Mouse (Mus musculus) lung, embryonic 14.5 days (tissue): Measurements from ENCODE around the gene Slc24a3. TPM values are rescaled to one million over a fixed set of nuclear protein-coding genes. Genes with fewer than 3 reads are reported as not detected.
A peak's percentile ranks its signal among the peaks of the same experiment; 100 is the strongest.

ENCODE experiments used
- ATAC-seq: fragments of 200-750 bp; cut with Nextera tagmentation; 2 replicates; pipeline ENCODE4 v1.8.0; 2017; ENCODE audit warnings: mild to moderate bottlenecking, moderate TSS enrichment, moderate library complexity; ENCODE audit not compliant: insufficient read depth
- DNase-seq: peaks from one replicate; pipeline ENCODE4 v3.0.0-alpha.2; 2015
- H3K27ac ChIP-seq: fragments of 300-500 bp; sonication (generic); 2 replicates; pipeline ENCODE4 v1.5.1; 2014; ENCODE audit warnings: low read depth, mild to moderate bottlenecking, moderate library complexity
- H3K27me3 ChIP-seq: fragments of 300-500 bp; sonication (generic); 2 replicates; pipeline ENCODE4 v1.6.1; 2014; ENCODE audit warnings: low read length, control low read depth; ENCODE audit not compliant: insufficient read depth
- H3K36me3 ChIP-seq: fragments of 300-500 bp; sonication (generic); 2 replicates; pipeline ENCODE4 v1.6.1; 2014; ENCODE audit warnings: control low read depth; ENCODE audit not compliant: insufficient read depth
- H3K4me1 ChIP-seq: fragments of 300-500 bp; sonication (generic); 2 replicates; pipeline ENCODE4 v1.6.1; 2014; ENCODE audit warnings: antibody characterized with exemption, control low read depth; ENCODE audit not compliant: insufficient read depth
- H3K4me2 ChIP-seq: fragments of 300-500 bp; sonication (generic); 2 replicates; pipeline ENCODE4 v1.6.1; 2014; ENCODE audit warnings: mild to moderate bottlenecking
- H3K4me3 ChIP-seq: fragments of 300-500 bp; sonication (generic); 2 replicates; pipeline ENCODE4 v1.5.1; 2014; ENCODE audit warnings: low read depth, low read length
- H3K9ac ChIP-seq: fragments of 300-500 bp; sonication (generic); 2 replicates; pipeline ENCODE4 v1.6.1; 2014
- H3K9me3 ChIP-seq: fragments of 300-500 bp; sonication (generic); 2 replicates; pipeline ENCODE4 v1.6.1; 2016; ENCODE audit warnings: low read depth, low read length, control low read depth
- CTCF ChIP-seq: IDR thresholded peaks from 2 replicates; pipeline ENCODE4 v1.5.1; 2016; ENCODE audit warnings: antibody characterized with exemption, low read depth
- WGBS: fragments of 180-500 bp; shearing (Covaris S2); extraction: QIAGEN DNeasy Blood & Tissue Kit; methylation state at CpG from one replicate; pipeline ENCODE4 v1.1.7; 2014; 5-methylcytosine and 5-hydroxymethylcytosine counted together
- polyA plus RNA-seq: library from polyadenylated mRNA; unstranded; fragments of >200 nt; fragmentation: Nextera tagmentation; extraction: Ambion mirVana; gene quantifications from 2 replicates; pipeline ENCODE4 v1.2.1, GENCODE M21; 2014

Gene Slc24a3
- polyA plus RNA-seq, 1 experiment from 2014 or later, result 4.3 TPM

DNA sequence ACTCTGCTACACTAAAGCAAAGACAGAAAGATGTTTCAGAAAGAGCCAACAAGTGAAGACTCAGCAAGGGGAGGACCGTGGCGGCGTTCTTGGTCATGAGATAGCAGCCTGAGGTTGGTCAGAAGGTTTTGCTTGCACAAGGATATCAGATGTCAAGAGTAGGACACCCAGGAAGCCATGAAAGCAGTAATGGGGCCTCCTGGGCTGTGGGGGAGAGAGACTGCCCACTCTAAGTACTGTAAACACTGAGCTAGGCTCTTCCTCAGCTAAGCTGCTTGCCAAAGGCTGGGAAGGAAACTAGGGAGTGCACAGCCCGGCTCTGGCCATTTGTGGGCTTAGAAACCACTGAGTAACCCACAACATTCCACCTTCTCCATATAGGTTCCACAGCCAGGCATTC lies 348.4 kb downstream of the Slc24a3 start:
- WGBS, result 49% methylated on average over 4 of the region's 4 CpGs
- TF ChIP-seq CTCF, result no peak
- H3K27ac ChIP-seq, result no peak overlapping the region

GRCm38 (mm10) chr2:145517346-145517745 lies 349.8 kb downstream of the Slc24a3 start:
- whole genome bisulfite sequencing, result 45% methylated on average over 9 of the region's 9 CpGs
- peak; percentile 94 for TF ChIP-seq CTCF
- H3K4me2 ChIP-seq, result no peak overlapping the region

More for the DNA sequence above, 348.4 kb downstream of the Slc24a3 start:
- ATAC-seq (no peak), DNase-seq (no peak)
- no peak overlapping the region for H3K4me2 ChIP-seq
- H3K4me3 ChIP-seq, result no peak overlapping the region
- H3K9ac ChIP-seq, result no peak overlapping the region
- H3K27me3 ChIP-seq, result no peaks in the 10 kb centered on the region
- H3K9me3 ChIP-seq, result no peaks in the 10 kb centered on the region
- H3K4me1 ChIP-seq, result no peaks in the 10 kb centered on the region
- no peaks in the 10 kb centered on the region for H3K36me3 ChIP-seq

DNA sequence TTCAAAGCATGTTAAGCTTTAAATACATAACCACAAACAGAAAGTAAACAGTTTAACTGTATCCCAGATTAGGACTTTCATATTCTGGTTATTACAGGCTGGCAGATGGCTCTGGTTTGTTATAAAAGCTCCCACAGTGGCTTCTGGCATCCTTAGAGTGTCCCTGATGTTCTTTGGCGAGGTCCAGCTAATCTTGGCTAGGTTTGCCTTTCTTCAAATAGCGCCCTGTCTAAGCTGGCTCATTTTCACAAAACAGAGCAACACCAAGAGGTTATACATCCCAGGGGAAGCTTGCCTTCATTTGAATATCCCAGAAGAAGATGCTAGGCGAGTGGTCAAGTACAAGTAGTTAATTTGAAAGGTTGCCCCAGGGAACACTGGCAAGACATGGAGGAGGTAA lies 354.5 kb downstream of the Slc24a3 start:
- no peak for TF ChIP-seq CTCF
- WGBS, result 47% methylated on average over 3 of the region's 3 CpGs
- Histone ChIP-seq H3K4me1 (no peaks in the 10 kb centered on the region), H3K27me3 (no peaks in the 10 kb centered on the region), H3K27ac (no peak overlapping the region), H3K9me3 (no peaks in the 10 kb centered on the region), H3K4me2 (no peak overlapping the region), H3K36me3 (no peaks in the 10 kb centered on the region), H3K9ac (no peak overlapping the region), H3K4me3 (no peak overlapping the region)
- ATAC-seq, result no peak
- DNase-seq, result peak; percentile 66

More at GRCm38 (mm10) chr2:145517346-145517745, 349.8 kb downstream of the Slc24a3 start:
- ATAC-seq (peak; percentile 70; the same call in 1 of the 2 replicates), DNase-seq (peak; percentile 83)
- Histone ChIP-seq H3K36me3 (no peaks in the 10 kb centered on the region), H3K4me1 (no peaks in the 10 kb centered on the region), H3K27me3 (no peaks in the 10 kb centered on the region), H3K4me3 (no peak overlapping the region), H3K9ac (no peak overlapping the region), H3K27ac (no peak overlapping the region), H3K9me3 (no peaks in the 10 kb centered on the region)

DNA sequence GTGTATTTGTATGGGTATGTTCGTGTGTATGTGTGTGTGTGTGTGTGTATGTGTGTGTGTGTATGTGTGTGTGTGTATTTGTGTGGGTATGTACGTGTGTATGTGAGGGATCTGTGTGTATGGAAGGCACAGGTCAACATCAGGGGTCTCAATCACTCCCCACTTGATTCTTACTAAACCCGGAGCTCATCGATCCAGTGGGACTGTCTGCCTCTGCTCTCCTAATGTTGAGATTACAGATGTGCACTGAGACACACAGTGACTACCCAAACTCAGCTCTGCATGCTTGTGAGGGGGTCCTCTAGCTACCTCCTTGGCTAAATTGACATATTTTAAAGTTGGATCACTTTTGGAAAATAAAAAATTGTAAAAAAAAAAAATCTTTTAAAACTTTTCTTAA lies 355.8 kb downstream of the Slc24a3 start:
- DNase-seq (no peak), ATAC-seq (no peak)
- no peaks in the 10 kb centered on the region for H3K27me3 ChIP-seq
- no peak overlapping the region for H3K27ac ChIP-seq
- H3K4me1 ChIP-seq, result no peaks in the 10 kb centered on the region
- no peaks in the 10 kb centered on the region for H3K36me3 ChIP-seq
- TF ChIP-seq CTCF, result no peak
- no peak overlapping the region for H3K4me2 ChIP-seq
- H3K9me3 ChIP-seq, result no peaks in the 10 kb centered on the region
- no peak overlapping the region for H3K9ac ChIP-seq
- WGBS, result 80% methylated on average over 4 of the region's 4 CpGs
- H3K4me3 ChIP-seq, result no peak overlapping the region

GRCm38 (mm10) chr2:145527151-145527550 lies 359.6 kb downstream of the Slc24a3 start:
- H3K4me1 ChIP-seq, result no peaks in the 10 kb centered on the region
- 76% methylated on average over 1 of the region's 1 CpGs for WGBS
- no peak overlapping the region for H3K9ac ChIP-seq
- no peaks in the 10 kb centered on the region for H3K36me3 ChIP-seq
- H3K9me3 ChIP-seq, result no peaks in the 10 kb centered on the region
- ATAC-seq, result no peak
- no peak for TF ChIP-seq CTCF
- no peak overlapping the region for H3K4me3 ChIP-seq
- H3K27ac ChIP-seq, result no peak overlapping the region
- no peak for DNase-seq
- H3K4me2 ChIP-seq, result no peak overlapping the region
- no peaks in the 10 kb centered on the region for H3K27me3 ChIP-seq

- no peaks in the 10 kb centered on the region for H3K27me3 ChIP-seq
- H3K4me2 ChIP-seq, result no peak overlapping the region
- H3K4me3 ChIP-seq, result no peak overlapping the region
- ATAC-seq, result no peak
- no peak overlapping the region for H3K9ac ChIP-seq
- no peak for TF ChIP-seq CTCF
- WGBS, result 65% methylated on average over 4 of the region's 4 CpGs
- no peaks in the 10 kb centered on the region for H3K9me3 ChIP-seq
- DNase-seq, result no peak
- H3K36me3 ChIP-seq, result no peaks in the 10 kb centered on the region
- H3K27ac ChIP-seq, result no peak overlapping the region
- no peaks in the 10 kb centered on the region for H3K4me1 ChIP-seq
Measured at GRCm38 (mm10) chr2:145530941-145531353, 363.4 kb downstream of the Slc24a3 start.

- DNase-seq (peak; percentile 25), ATAC-seq (no peak; the same call in 1 of the 2 replicates)
- 72% methylated on average over 2 of the region's 2 CpGs for WGBS
- Histone ChIP-seq H3K27me3 (no peaks in the 10 kb centered on the region), H3K36me3 (no peaks in the 10 kb centered on the region), H3K9me3 (no peaks in the 10 kb centered on the region), H3K4me2 (no peak overlapping the region), H3K4me1 (no peaks in the 10 kb centered on the region), H3K4me3 (no peak overlapping the region), H3K27ac (no peak overlapping the region), H3K9ac (no peak overlapping the region)
- no peak for TF ChIP-seq CTCF
Measured at GRCm38 (mm10) chr2:145533086-145533485, 365.5 kb downstream of the Slc24a3 start.

GRCm38 (mm10) chr2:145535307-145535706 lies 367.8 kb downstream of the Slc24a3 start:
- no peak for TF ChIP-seq CTCF
- no peak for ATAC-seq
- H3K4me1 ChIP-seq, result no peaks in the 10 kb centered on the region

More at GRCm38 (mm10) chr2:145535307-145535706, 367.8 kb downstream of the Slc24a3 start:
- no peak overlapping the region for H3K27ac ChIP-seq
- no peak overlapping the region for H3K4me3 ChIP-seq
- H3K4me2 ChIP-seq, result no peak overlapping the region
- H3K9ac ChIP-seq, result no peak overlapping the region
- WGBS, result 85% methylated on average over 4 of the region's 4 CpGs
- H3K9me3 ChIP-seq, result no peaks in the 10 kb centered on the region
- DNase-seq, result no peak
- H3K36me3 ChIP-seq, result no peaks in the 10 kb centered on the region
- H3K27me3 ChIP-seq, result no peaks in the 10 kb centered on the region
